Mouse (Mus musculus) forebrain, embryonic 12.5 days (tissue): ENCODE measurements at regions not wholly inside any gene's neighbourhood (a gene's known extent, or its start where the extent isn't known, plus 50 kb on each side); places are given as distances from the start of the nearest gene placed in this dataset.

ENCODE experiments used
- ATAC-seq: fragments of 200-750 bp; cut with Nextera tagmentation; 2 replicates; pipeline ENCODE4 v1.8.0; 2017; ENCODE audit warnings: moderate TSS enrichment; ENCODE audit not compliant: low FRiP score
- H3K27ac ChIP-seq: fragments of 300-500 bp; sonication (generic); 2 replicates; pipeline ENCODE4 v1.5.1; 2016; ENCODE audit warnings: mild to moderate bottlenecking
- H3K27me3 ChIP-seq: fragments of 300-500 bp; sonication (generic); 2 replicates; pipeline ENCODE4 v1.6.1; 2016; ENCODE audit warnings: mild to moderate bottlenecking
- H3K36me3 ChIP-seq: fragments of 300-500 bp; sonication (generic); replicated peaks from 2 replicates; pipeline ENCODE4 v1.6.1; 2016; ENCODE audit warnings: mild to moderate bottlenecking
- H3K4me1 ChIP-seq: fragments of 300-500 bp; sonication (generic); 2 replicates; pipeline ENCODE4 v1.6.1; 2016
- H3K4me2 ChIP-seq: fragments of 300-500 bp; sonication (generic); 2 replicates; pipeline ENCODE4 v1.6.1; 2016; ENCODE audit warnings: mild to moderate bottlenecking, moderate library complexity
- H3K4me3 ChIP-seq: fragments of 300-500 bp; sonication (generic); replicated peaks from 2 replicates; pipeline ENCODE4 v1.5.1; 2016; ENCODE audit warnings: mild to moderate bottlenecking
- H3K9ac ChIP-seq: fragments of 300-500 bp; sonication (generic); 2 replicates; pipeline ENCODE4 v1.6.1; 2016; ENCODE audit warnings: mild to moderate bottlenecking
- H3K9me3 ChIP-seq: fragments of 300-500 bp; sonication (generic); 2 replicates; pipeline ENCODE4 v1.6.1; 2016
- WGBS: fragments of 180-500 bp; shearing (Covaris S2); methylation state at CpG from one replicate; pipeline ENCODE4 v1.1.7; 2016; 5-methylcytosine and 5-hydroxymethylcytosine counted together

DNA sequence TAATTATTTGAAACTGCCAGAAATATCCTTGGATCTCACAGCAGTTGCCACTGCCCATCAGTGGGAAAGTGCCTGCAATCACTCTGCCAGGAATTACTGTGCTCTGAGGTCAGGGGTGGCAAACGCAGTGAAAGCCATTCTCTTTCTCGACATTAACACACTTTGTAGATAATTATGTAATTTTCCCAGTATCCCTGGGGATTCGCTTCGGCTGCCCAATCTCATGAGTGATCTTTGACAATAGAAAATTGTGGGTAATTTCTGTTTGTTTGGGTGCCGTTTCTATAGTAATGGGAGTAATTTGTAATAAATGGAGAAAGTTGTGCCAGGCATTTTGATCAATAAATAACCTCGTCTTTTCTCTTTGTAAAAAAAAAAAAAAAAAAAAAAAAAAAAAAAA is 124.2 kb upstream of the Cdh4 start:
- Histone ChIP-seq H3K9ac (no peak overlapping the region), H3K27ac (0 out of 2 replicates have a peak overlapping the region, but pooled peaks have one; percentile 31), H3K4me1 (peaks cover 5% of the 10 kb centered on the region; the same call in 1 of the 2 replicates), H3K27me3 (no peaks in the 10 kb centered on the region), H3K9me3 (no peaks in the 10 kb centered on the region), H3K4me3 (no peak overlapping the region), H3K36me3 (no peaks in the 10 kb centered on the region), H3K4me2 (no peak overlapping the region)
- no peak; the same call in 1 of the 2 replicates for ATAC-seq
- 44% methylated on average over 6 of the region's 6 CpGs for WGBS

DNA sequence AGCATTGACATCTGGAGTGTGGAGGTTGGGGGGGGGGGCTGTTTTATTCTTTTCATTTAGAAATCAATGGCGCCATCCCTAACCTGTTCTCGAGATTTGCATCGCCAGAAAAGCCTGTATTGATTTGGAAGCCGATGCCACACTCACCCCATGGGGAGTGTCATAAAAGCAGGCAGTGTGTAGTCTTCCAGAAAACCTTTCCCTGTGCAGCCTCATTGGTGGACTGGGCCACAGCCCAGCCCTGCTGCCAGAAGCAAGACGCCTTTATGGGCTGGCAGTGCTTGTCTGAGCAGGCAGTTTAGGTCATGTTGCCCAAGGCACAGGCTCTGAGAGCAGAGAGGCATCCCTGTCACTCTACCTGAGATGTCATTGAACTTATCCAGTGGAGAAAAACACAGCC is 117.0 kb upstream of the Cdh4 start:
- H3K27ac ChIP-seq, result no peak overlapping the region
- ATAC-seq, result 0 out of 2 replicates have a peak, but pooled peaks have one; percentile 14
- no peaks in the 10 kb centered on the region for H3K27me3 ChIP-seq
- no peak overlapping the region for H3K9ac ChIP-seq
- H3K36me3 ChIP-seq, result no peaks in the 10 kb centered on the region
- H3K9me3 ChIP-seq, result no peaks in the 10 kb centered on the region
- H3K4me1 ChIP-seq, result peaks cover 5% of the 10 kb centered on the region; the same call in 1 of the 2 replicates
- H3K4me3 ChIP-seq, result no peak overlapping the region
- 55% methylated on average over 5 of the region's 5 CpGs for WGBS
- no peak overlapping the region for H3K4me2 ChIP-seq

DNA sequence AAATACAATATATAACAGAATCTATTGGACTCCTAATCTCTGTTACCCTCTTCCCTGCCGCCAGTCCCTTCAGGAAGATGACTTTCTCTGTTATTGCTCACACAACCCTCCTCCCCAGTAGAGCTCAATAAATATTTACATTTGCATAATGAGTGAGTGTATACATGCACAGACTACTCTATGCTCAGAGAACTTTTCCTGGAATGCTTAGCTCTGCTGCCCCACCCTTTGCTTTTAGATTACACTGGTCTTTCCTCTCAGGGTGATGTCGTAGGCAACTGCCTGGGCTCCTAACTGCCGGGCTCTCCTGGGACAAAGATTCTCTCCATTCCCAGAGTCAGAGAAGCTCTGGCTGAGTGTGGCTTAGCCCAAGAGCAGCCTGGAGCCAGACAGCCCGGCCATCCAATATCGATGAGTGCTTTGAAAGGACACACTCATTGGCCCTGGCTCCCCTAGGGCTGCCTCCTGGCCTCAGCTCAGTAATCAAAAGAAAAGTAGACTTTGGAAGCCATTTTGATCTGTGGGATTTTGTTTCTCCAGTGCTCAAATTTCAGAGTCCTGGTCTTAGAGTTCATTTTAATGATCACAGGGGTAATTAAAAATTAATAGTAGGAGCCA is 109.2 kb upstream of the Cdh4 start:
- no peak for ATAC-seq
- no peaks in the 10 kb centered on the region for H3K9me3 ChIP-seq
- H3K36me3 ChIP-seq, result no peaks in the 10 kb centered on the region
- H3K4me3 ChIP-seq, result no peak overlapping the region
- H3K9ac ChIP-seq, result no peak overlapping the region
- no peaks in the 10 kb centered on the region for H3K27me3 ChIP-seq
- peaks cover 9% of the 10 kb centered on the region for H3K4me1 ChIP-seq
- no peak overlapping the region for H3K27ac ChIP-seq
- 72% methylated on average over 5 of the region's 5 CpGs for WGBS
- H3K4me2 ChIP-seq, result no peak overlapping the region

DNA sequence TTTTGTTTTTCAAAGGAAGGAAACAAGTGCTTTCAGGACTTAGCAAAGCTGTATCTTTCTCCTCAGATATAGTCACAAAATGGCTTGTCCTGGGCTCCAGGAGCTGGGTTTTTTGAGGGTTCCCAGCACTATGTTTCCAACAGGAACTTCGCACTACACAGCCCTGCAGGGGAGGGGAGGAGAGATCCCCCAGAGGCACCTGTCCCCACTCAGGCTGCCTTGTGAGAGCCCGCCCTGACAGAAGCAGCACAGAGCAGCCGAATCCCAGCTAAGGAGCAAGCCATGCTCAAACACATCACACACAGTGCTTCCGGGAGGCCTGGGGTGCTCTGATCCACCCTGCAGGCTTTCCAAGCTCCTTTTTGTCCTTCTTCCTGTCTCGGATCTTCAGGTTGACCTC is 108.6 kb upstream of the Cdh4 start:
- ATAC-seq, result no peak
- H3K9me3 ChIP-seq, result no peaks in the 10 kb centered on the region
- H3K4me1 ChIP-seq, result peaks cover 9% of the 10 kb centered on the region
- no peak overlapping the region for H3K27ac ChIP-seq
- 80% methylated on average over 5 of the region's 5 CpGs for WGBS
- no peak overlapping the region for H3K9ac ChIP-seq
- H3K4me2 ChIP-seq, result no peak overlapping the region
- H3K36me3 ChIP-seq, result no peaks in the 10 kb centered on the region
- no peaks in the 10 kb centered on the region for H3K27me3 ChIP-seq
- no peak overlapping the region for H3K4me3 ChIP-seq

DNA sequence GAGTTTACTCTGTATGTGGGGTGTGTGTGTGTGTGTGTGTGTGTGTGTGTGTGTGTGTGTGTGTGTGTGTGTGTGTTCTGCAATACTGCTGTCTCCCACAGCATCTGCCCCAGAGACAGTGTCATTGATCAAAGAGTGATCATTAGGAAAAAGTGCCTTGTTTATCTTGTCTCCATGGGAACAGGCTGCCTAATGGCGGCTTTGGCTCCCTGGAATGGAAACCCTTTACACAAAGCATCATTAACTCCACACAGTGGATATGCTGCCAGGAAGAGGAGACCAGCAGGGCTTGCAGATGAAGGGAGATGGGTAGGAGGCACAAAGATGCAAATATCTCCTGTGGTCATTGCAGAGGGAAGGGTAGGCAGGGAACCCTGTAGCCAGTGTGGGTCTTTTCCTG is 106.0 kb upstream of the Cdh4 start:
- no peaks in the 10 kb centered on the region for H3K36me3 ChIP-seq
- no peak overlapping the region for H3K9ac ChIP-seq
- H3K9me3 ChIP-seq, result no peaks in the 10 kb centered on the region
- ATAC-seq, result peak; percentile 81
- H3K4me1 ChIP-seq, result peaks cover 9% of the 10 kb centered on the region
- WGBS, result 0% methylated on average over 1 of the region's 1 CpGs
- H3K27me3 ChIP-seq, result no peaks in the 10 kb centered on the region
- no peak overlapping the region for H3K4me2 ChIP-seq
- no peak overlapping the region for H3K27ac ChIP-seq
- no peak overlapping the region for H3K4me3 ChIP-seq

DNA sequence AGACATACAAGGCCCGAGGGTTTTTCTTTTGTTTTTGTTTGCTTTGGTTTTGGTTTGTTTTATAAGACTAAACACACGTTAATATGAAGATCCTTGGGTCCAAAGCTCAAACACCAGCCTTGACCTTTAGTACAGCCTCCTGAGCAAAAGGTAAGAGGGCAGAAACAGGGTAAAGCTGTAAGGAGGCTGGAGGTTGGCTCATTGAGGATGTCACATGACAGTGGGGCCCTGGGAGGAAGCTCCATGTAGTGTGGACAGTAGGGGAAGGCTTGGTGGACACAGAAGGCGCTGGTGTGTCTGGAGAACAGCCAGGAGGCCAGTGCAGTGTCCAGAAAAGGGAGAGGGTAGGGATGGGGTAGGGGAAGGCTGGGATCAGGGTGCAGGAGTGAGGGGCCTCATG is 89.6 kb upstream of the Cdh4 start:
- ATAC-seq, result no peak
- H3K4me2 ChIP-seq, result no peak overlapping the region
- H3K4me3 ChIP-seq, result no peak overlapping the region
- no peaks in the 10 kb centered on the region for H3K36me3 ChIP-seq
- peaks cover 12% of the 10 kb centered on the region for H3K4me1 ChIP-seq
- no peaks in the 10 kb centered on the region for H3K9me3 ChIP-seq
- no peaks in the 10 kb centered on the region for H3K27me3 ChIP-seq
- no peak overlapping the region for H3K9ac ChIP-seq
- H3K27ac ChIP-seq, result no peak overlapping the region
- 71% methylated on average over 3 of the region's 3 CpGs for WGBS

DNA sequence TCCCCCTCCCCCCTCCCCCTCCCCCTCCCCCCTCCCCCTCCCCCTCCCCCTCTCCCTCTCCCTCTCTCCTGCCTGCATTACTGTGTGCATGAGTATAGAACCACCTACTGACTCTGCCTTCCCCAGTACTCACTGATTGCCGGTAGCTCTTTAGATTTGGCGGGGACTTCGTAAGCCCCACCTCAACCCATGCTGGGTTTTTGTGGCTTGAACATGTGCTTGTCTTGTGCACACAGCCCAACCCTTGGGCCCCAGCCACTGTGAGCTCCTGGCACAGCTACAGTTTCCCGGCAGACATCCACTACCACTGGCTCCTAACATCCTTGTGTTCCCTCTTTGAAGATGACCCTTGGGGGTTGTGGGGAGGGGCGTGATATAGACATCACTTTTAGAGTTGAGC is 87.4 kb upstream of the Cdh4 start:
- Histone ChIP-seq H3K4me2 (no peak overlapping the region), H3K27ac (no peak overlapping the region), H3K4me3 (no peak overlapping the region), H3K9ac (no peak overlapping the region), H3K9me3 (no peaks in the 10 kb centered on the region), H3K4me1 (peaks cover 12% of the 10 kb centered on the region), H3K27me3 (no peaks in the 10 kb centered on the region), H3K36me3 (no peaks in the 10 kb centered on the region)
- no peak for ATAC-seq
- WGBS, result 65% methylated on average over 5 of the region's 5 CpGs

DNA sequence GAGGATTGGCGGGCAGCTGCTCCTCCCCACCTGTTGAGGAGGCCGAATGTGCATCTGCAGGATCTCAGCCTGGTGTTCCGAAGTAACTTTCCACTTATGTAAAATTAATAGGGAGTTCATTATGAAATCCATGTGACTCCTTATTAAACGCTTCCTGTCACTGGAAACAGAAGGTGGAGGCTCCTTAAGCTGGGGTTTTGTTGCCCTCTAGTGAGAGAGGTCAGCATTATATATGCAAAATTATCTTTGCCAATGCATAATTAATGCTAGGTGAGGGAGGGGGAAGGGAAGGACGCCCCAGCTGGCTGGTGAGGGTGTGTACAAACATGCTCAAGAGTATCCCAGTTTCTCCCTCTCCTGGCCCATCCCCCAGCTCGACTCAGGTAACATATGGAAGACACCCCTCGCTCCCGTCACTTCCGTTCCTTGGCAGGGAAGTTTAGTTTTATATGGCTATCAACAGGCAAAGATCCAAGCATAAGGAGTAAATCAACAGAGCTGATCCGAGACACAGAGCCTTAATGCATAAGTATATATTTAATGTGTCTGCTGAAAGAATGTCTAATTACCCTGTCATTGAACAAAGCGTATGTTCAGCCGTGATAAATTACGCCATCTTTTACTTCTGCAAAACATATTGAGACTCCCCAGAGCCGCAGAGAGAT is 71.2 kb upstream of the Cdh4 start:
- ATAC-seq, result no peak
- no peaks in the 10 kb centered on the region for H3K27me3 ChIP-seq
- H3K9ac ChIP-seq, result no peak overlapping the region
- no peaks in the 10 kb centered on the region for H3K4me1 ChIP-seq
- no peak overlapping the region for H3K4me2 ChIP-seq
- H3K36me3 ChIP-seq, result no peaks in the 10 kb centered on the region
- H3K4me3 ChIP-seq, result no peak overlapping the region
- WGBS, result 76% methylated on average over 14 of the region's 14 CpGs
- H3K9me3 ChIP-seq, result no peaks in the 10 kb centered on the region
- no peak overlapping the region for H3K27ac ChIP-seq

DNA sequence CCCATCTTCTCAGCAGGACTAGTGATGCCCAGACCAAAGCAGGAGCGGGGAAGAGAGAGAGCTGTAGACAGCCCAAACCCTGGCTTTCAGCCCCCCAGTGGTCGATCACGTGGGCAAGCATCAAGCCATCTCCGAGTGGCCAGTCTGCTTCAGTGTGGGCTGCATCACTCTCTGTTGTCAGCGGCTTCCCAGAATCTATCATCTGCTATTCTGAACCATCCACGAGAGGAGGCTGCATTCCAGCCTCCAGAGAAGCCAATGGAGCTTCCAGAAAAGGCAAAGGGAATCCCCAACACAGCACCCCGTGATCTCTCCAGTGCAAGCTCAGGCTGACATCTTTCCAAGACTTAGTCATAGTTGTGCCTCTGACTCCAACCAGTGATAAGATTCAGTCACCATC is 70.7 kb upstream of the Cdh4 start:
- no peak overlapping the region for H3K4me2 ChIP-seq
- no peak overlapping the region for H3K4me3 ChIP-seq
- WGBS, result 82% methylated on average over 7 of the region's 7 CpGs
- H3K36me3 ChIP-seq, result no peaks in the 10 kb centered on the region
- no peaks in the 10 kb centered on the region for H3K27me3 ChIP-seq
- H3K9ac ChIP-seq, result no peak overlapping the region
- no peak for ATAC-seq
- H3K9me3 ChIP-seq, result no peaks in the 10 kb centered on the region
- H3K4me1 ChIP-seq, result no peaks in the 10 kb centered on the region
- H3K27ac ChIP-seq, result no peak overlapping the region

DNA sequence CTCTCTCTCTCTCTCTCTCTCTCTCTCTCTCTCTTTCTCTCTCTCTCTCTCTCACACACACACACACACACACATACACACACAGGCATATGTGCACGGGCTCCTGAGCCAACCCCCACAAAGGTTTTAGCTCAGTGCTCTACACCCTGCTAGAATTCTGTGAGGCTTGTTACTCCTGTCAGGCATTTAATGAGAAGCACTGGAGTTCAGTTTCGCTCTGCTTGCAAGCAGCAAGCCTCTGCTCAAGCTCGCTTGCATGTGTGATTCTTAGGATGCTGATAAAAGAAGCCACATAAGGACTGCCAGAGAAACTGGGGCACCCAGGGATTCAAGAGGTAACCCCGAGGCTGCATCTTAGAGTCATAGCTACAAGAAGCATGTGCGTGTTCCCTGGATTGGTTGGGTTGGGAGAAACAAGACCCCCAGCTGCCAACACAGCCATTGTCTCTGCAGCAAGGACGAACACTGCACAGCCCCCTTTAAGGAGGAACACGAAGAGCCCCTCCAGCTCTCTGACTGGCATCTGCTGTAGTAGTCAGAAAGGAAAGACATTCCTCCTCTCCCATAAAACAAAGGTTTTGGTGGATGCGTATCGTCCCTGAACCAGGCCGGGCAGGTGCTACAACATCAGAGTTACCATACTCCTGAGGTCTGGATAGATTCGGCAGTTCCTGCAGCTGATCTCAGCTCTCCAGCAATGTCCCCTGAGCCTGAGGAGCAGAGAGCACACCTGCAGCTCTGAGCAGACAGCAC is 62.4 kb upstream of the Cdh4 start:
- Histone ChIP-seq H3K36me3 (no peaks in the 10 kb centered on the region), H3K4me3 (no peak overlapping the region), H3K27ac (0 out of 2 replicates have a peak overlapping the region, but pooled peaks have one; percentile 14), H3K4me2 (no peak overlapping the region), H3K27me3 (no peaks in the 10 kb centered on the region), H3K9ac (no peak overlapping the region), H3K9me3 (no peaks in the 10 kb centered on the region), H3K4me1 (peaks cover 10% of the 10 kb centered on the region; the same call in 1 of the 2 replicates)
- WGBS, result 60% methylated on average over 11 of the region's 11 CpGs
- ATAC-seq, result no peak

DNA sequence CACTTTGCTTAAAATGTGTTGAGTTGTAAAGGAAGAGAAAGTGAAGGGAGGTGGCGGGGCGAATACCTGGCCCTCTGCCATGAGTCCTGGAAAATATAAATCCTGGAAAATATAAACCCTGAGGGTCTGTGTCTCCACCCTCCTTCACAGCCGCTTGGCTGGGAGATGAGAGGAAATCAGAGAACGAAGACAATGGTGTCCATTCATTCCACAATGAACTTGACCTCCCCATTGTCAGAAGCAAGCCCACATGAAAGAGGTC is 61.9 kb upstream of the Cdh4 start:
- Histone ChIP-seq H3K27ac (no peak overlapping the region), H3K4me2 (no peak overlapping the region), H3K36me3 (no peaks in the 10 kb centered on the region), H3K4me3 (no peak overlapping the region), H3K9ac (no peak overlapping the region), H3K4me1 (peaks cover 10% of the 10 kb centered on the region; the same call in 1 of the 2 replicates), H3K27me3 (no peaks in the 10 kb centered on the region), H3K9me3 (no peaks in the 10 kb centered on the region)
- WGBS, result 72% methylated on average over 4 of the region's 4 CpGs
- ATAC-seq, result no peak

DNA sequence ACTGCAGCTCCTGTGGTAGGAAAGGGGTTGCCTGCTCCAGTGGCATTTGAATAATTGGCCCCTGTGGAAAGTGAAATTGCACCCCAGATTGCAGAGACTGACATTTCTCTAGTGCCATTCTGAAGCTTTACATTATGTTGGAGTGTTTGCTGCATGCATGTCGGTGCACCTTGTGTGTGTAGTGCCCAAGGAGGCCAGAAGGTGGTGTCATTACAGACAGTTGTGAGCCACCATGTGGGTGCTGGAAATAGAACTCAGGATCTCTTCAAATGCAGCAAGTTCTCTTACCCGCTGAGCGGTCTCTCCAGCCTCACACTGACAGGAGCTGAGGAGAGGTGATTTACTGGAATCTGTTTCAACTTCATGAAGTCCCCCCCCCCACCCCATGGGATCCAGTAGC is 60.3 kb upstream of the Cdh4 start:
- Histone ChIP-seq H3K4me2 (no peak overlapping the region), H3K36me3 (no peaks in the 10 kb centered on the region), H3K9me3 (no peaks in the 10 kb centered on the region), H3K27me3 (no peaks in the 10 kb centered on the region), H3K4me1 (peaks cover 10% of the 10 kb centered on the region; the same call in 1 of the 2 replicates), H3K9ac (no peak overlapping the region), H3K27ac (no peak overlapping the region), H3K4me3 (no peak overlapping the region)
- WGBS, result 94% methylated on average over 3 of the region's 3 CpGs
- ATAC-seq, result no peak

DNA sequence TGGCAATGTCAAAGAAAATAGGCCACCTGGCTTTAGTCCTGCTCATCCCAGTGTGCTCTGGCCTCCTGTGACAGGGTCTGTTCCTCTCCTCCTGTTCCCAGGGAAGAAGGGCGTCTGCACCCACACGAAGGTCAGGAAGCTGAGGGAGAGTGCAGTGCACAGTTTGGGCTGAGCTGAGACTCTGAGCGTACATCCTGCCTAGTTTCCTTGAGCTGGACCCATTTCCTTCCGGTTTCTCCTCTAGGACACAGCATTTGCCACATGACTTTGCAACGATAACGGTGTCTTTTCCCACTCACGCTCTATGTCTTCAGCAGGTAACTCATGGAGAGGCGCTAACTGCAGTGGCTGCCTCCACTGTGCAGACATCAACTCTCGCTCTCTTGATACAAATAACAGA is 59.6 kb upstream of the Cdh4 start:
- Histone ChIP-seq H3K9ac (no peak overlapping the region), H3K27me3 (no peaks in the 10 kb centered on the region), H3K36me3 (no peaks in the 10 kb centered on the region), H3K4me1 (peaks cover 10% of the 10 kb centered on the region; the same call in 1 of the 2 replicates), H3K4me3 (no peak overlapping the region), H3K9me3 (no peaks in the 10 kb centered on the region), H3K4me2 (no peak overlapping the region), H3K27ac (no peak overlapping the region)
- ATAC-seq, result no peak
- 88% methylated on average over 9 of the region's 9 CpGs for WGBS
